Mouse (Mus musculus) midbrain, embryonic 13.5 days (tissue): ENCODE results near the gene Dnm1. TPM values are rescaled to one million over a fixed set of nuclear protein-coding genes. Genes with fewer than 3 reads are reported as not detected.

Experiments used
- ATAC-seq: fragments of 200-750 bp; cut with Nextera tagmentation; 2 replicates; pipeline ENCODE4 v1.8.0; 2017; ENCODE audit warnings: mild to moderate bottlenecking, moderate TSS enrichment, moderate library complexity
- H3K27ac ChIP-seq: fragments of 300-500 bp; sonication (generic); 2 replicates; pipeline ENCODE4 v1.5.1; 2015; ENCODE audit warnings: inconsistent platforms, mild to moderate bottlenecking, moderate library complexity
- H3K27me3 ChIP-seq: fragments of 300-500 bp; sonication (generic); 2 replicates; pipeline ENCODE4 v1.6.1; 2015; ENCODE audit warnings: mild to moderate bottlenecking, inconsistent platforms
- H3K36me3 ChIP-seq: fragments of 300-500 bp; sonication (generic); 2 replicates; pipeline ENCODE4 v1.6.1; 2015; ENCODE audit warnings: mild to moderate bottlenecking, inconsistent platforms
- H3K4me1 ChIP-seq: fragments of 300-500 bp; sonication (generic); replicated peaks from 2 replicates; pipeline ENCODE4 v1.6.1; 2015; ENCODE audit warnings: inconsistent platforms
- H3K4me2 ChIP-seq: fragments of 300-500 bp; sonication (generic); replicated peaks from 2 replicates; pipeline ENCODE4 v1.6.1; 2015; ENCODE audit warnings: moderate library complexity, mild to moderate bottlenecking, inconsistent platforms
- H3K4me3 ChIP-seq: fragments of 300-500 bp; sonication (generic); replicated peaks from 2 replicates; pipeline ENCODE4 v1.5.1; 2015; ENCODE audit warnings: mild to moderate bottlenecking, inconsistent platforms
- H3K9ac ChIP-seq: fragments of 300-500 bp; sonication (generic); replicated peaks from 2 replicates; pipeline ENCODE4 v1.6.1; 2015; ENCODE audit warnings: mild to moderate bottlenecking, inconsistent platforms
- H3K9me3 ChIP-seq: fragments of 300-500 bp; sonication (generic); 2 replicates; pipeline ENCODE4 v1.6.1; 2016; ENCODE audit warnings: mild to moderate bottlenecking, inconsistent platforms
- WGBS: fragments of 180-500 bp; shearing (Covaris S2); methylation state at CpG from one replicate; pipeline ENCODE4 v1.1.7; 2015; 5-methylcytosine and 5-hydroxymethylcytosine counted together
- microRNA-seq: library from miRNA; unstranded; fragments of <30 nt; microRNA quantifications from one replicate; pipeline ENCODE4, GENCODE M21; 2016
- polyA plus RNA-seq: library from polyadenylated mRNA; unstranded; fragments of >200 nt; fragmentation: Nextera tagmentation; extraction: Ambion mirVana; gene quantifications from 2 replicates; pipeline ENCODE4 v1.2.1, GENCODE M21; 2015

Dnm1 gene
- polyA plus RNA-seq, 1 experiment from 2014 or later: 41.2 TPM

DNA sequence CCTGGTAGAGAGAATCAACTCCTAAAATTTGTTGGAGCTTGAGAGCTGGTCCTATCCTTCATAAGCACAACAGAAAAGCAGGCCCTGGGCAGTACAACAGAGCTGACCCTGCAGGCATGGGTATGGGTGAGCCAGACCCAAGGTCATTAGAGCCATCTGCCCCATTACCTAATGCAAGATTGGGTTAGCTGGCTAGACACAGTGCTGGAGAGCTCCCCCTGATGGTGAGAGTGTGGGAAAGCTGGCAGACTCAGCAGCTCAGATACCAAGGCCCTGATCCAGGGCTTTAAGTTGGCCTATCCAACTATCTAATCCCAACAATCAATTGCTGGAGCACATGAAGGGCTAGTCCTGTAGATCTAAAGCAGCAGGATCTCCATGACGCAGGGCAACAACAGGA is 70.4 kb downstream of the Dnm1 start:
- H3K27me3 ChIP-seq: no peaks in the 10 kb centered on the region

GRCm38 (mm10) chr2:32282289-32282688 is 70.8 kb downstream of the Dnm1 start:
- 88% methylated on average over 2 of the region's 2 CpGs for WGBS
- H3K27me3 ChIP-seq: no peaks in the 10 kb centered on the region
- no peak overlapping the region for H3K4me3 ChIP-seq
- ATAC-seq: no peak
- H3K9me3 ChIP-seq: no peaks in the 10 kb centered on the region
- no peak overlapping the region for H3K27ac ChIP-seq
- H3K9ac ChIP-seq: no peak overlapping the region
- peaks cover 80% of the 10 kb centered on the region for H3K36me3 ChIP-seq
- H3K4me1 ChIP-seq: peaks cover 12% of the 10 kb centered on the region
- H3K4me2 ChIP-seq: no peak overlapping the region

More for the DNA sequence above, 70.4 kb downstream of the Dnm1 start:
- no peak overlapping the region for H3K4me2 ChIP-seq
- H3K9ac ChIP-seq: no peak overlapping the region
- WGBS: 92% methylated on average over 1 of the region's 1 CpGs
- H3K27ac ChIP-seq: no peak overlapping the region
- H3K9me3 ChIP-seq: no peaks in the 10 kb centered on the region
- H3K36me3 ChIP-seq: peaks cover 76% of the 10 kb centered on the region
- H3K4me1 ChIP-seq: peaks cover 13% of the 10 kb centered on the region
- no peak for ATAC-seq
- H3K4me3 ChIP-seq: no peak overlapping the region

DNA sequence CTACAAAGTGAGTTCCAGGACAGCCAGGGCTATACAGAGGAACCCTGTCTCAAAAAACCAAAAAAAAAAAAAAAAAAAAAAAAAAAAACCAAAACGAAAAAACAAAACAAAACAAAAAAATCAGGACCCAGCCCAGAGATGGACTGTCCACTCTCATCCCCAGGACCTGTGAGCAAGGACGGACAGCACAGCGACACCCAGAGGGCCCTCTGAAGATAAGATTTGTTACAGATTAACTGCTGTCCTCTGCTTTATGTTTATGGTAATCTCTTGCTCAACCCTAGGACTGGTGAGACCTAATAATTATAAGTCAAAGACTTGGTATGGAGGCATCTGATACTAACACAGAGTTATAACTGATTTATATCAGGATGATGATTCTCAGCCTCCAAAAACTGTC is 77.3 kb downstream of the Dnm1 start:
- 92% methylated on average over 3 of the region's 3 CpGs for WGBS

DNA sequence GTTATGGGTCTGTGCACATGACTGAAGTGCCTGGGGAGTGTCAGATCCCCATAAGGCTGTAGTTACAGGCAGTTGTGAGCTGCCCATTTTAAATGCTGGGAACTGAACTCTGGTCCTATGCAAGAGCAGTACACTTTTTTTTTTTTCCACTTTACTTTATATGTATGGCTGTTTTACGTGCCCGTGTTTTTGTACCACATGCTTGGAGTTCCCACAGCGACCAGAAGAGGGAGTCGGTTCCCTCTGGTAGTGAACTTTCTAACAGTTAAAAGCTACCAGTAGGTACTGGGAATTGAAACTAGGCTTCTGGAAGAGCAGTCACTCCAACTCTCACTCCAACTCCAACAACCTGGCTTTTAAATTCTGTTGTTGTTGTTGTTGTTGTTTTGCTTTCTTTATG is 92.5 kb downstream of the Dnm1 start:
- H3K4me1 ChIP-seq: peaks cover 15% of the 10 kb centered on the region
- peak; percentile 16; the same call in 1 of the 2 replicates for ATAC-seq
- peaks cover 30% of the 10 kb centered on the region for H3K36me3 ChIP-seq
- no peak overlapping the region for H3K9ac ChIP-seq
- WGBS: 39% methylated on average over 4 of the region's 4 CpGs
- H3K4me3 ChIP-seq: no peak overlapping the region
- H3K9me3 ChIP-seq: no peaks in the 10 kb centered on the region
- H3K27me3 ChIP-seq: no peaks in the 10 kb centered on the region
- no peak overlapping the region for H3K27ac ChIP-seq
- H3K4me2 ChIP-seq: peak overlapping the region; percentile 89; the same call in 1 of the 2 replicates

More for the DNA sequence above, 77.3 kb downstream of the Dnm1 start:
- no peak overlapping the region for H3K9ac ChIP-seq
- no peak for ATAC-seq
- no peaks in the 10 kb centered on the region for H3K4me1 ChIP-seq
- H3K27ac ChIP-seq: no peak overlapping the region
- no peak overlapping the region for H3K4me2 ChIP-seq
- H3K36me3 ChIP-seq: peaks cover 42% of the 10 kb centered on the region
- no peaks in the 10 kb centered on the region for H3K27me3 ChIP-seq
- H3K4me3 ChIP-seq: no peak overlapping the region
- no peaks in the 10 kb centered on the region for H3K9me3 ChIP-seq

DNA sequence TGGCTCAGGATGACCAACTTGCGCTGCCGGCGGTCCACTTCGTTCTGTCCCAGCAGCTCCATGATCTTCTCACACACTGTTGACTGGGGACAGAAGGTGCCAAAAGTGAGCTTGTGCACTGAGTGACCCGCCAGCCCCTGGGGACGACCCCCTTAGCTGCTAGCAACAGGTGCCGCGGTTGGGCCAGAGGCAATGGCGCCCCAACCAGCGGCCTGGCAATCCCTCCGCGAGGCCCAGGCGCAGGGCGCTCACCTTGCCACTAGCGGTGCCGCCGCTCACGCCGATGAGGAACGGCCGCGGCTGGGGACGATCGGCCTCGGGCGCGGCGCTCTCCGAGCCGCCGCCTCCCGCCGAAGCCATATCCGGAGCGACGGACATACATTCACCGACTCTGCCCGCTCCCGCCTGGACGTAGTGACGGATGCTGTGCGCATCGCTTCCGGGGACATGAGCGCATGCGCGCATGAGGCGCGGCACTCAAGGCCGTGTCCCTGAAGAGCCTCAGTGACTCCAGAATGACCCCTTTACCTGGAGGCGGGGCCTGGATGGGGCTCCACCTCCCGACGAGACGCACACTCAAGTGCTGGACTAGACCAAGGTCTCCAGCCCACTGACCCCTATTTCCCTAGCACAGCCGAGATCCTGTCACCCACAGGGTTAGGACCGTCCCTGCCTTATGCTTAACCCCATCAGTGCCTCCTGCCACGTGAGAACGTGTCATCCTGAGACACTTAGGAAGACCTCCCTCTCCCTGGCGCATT is 93.3 kb downstream of the Dnm1 start, which contains the start of gene Uck1:
Uck1 (minus strand) TSS at position 503 of the 761 bp plus-strand sequence.
- Histone ChIP-seq H3K27me3 (no peaks in the 10 kb centered on the region), H3K4me3 (peak within 1 kb of the TSS; percentile 86), H3K9me3 (no peaks in the 10 kb centered on the region), H3K27ac (peak within 1 kb of the TSS; percentile 67; the same call in 1 of the 2 replicates), H3K36me3 (peaks cover 34% of the 10 kb centered on the region), H3K9ac (peak within 1 kb of the TSS; percentile 88), H3K4me2 (peak within 1 kb of the TSS; percentile 89), H3K4me1 (peaks cover 15% of the 10 kb centered on the region)
- peak; percentile 94 for ATAC-seq
- WGBS: under 1% methylated on average over 59 of the region's 59 CpGs

DNA sequence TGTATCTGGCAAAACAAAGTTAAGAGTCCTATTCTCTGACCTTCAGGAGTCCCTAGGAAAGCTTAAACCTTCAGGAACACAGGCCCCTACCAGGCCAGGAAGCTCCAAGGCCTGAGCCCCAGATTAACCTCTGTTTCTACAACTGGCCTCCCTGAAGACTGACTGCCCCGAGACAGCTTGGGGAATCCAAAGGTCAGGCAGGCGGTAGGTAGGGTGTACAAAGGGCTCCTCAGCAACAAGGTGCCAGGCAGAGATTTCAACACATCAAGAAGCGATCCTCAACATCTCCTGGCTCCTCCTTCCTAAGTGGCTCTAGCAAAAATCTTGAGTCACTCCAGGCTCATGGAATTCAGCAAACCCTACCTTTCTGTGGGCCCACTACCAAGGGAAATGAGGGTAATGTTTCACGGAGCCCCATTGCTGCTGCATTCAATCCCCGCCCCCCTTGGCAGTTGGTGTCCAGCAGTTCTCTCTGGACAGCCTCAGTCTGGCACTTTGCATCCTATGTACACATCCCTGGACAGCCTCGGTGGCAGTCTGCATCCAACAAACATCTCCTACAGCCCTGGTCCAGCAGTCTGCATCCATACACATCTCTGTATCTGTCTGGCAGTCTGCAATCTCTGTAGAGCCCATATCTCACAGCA is 94.1 kb downstream of the Dnm1 start:
- Histone ChIP-seq H3K9ac (peak overlapping the region; percentile 88), H3K4me3 (peak overlapping the region; percentile 86), H3K27me3 (no peaks in the 10 kb centered on the region), H3K4me2 (peak overlapping the region; percentile 89), H3K4me1 (peaks cover 15% of the 10 kb centered on the region), H3K9me3 (no peaks in the 10 kb centered on the region), H3K27ac (no peak overlapping the region), H3K36me3 (peaks cover 43% of the 10 kb centered on the region)
- WGBS: 66% methylated on average over 6 of the region's 6 CpGs
- no peak for ATAC-seq

Small RNAs within 50 kb of the gene (microRNA-seq; reads per million reads assigned to microRNA genes)
- not detected for gene Gm23363
- gene Mir199b: 106 reads per million, percentile 53 among the genes with 10 or more reads in this experiment

Other genes with a start within 250 kb of the Dnm1 start
- gene Prrc2b, start 202.3 kb downstream of the Dnm1 start, polyA plus RNA-seq: 68.4 and 77.5 TPM in 2 replicates
- 28.2 and 28.6 TPM in 2 replicates for gene Pomt1, start 116.7 kb downstream of the Dnm1 start, polyA plus RNA-seq
- gene Uck1, start 93.2 kb downstream of the Dnm1 start, polyA plus RNA-seq: 85.5 and 87.2 TPM in 2 replicates
- gene Golga2, start 66.0 kb downstream of the Dnm1 start, polyA plus RNA-seq: 26.0 and 26.7 TPM in 2 replicates
- 454 and 469 TPM in 2 replicates for gene Swi5, start 65.3 kb downstream of the Dnm1 start, polyA plus RNA-seq
- gene Ciz1, start 1.0 kb downstream of the Dnm1 start, polyA plus RNA-seq: 54.4 and 56.7 TPM in 2 replicates
- 74.7 and 77.5 TPM in 2 replicates for gene 1110008P14Rik, start 28.6 kb upstream of the Dnm1 start, polyA plus RNA-seq
- gene Lcn2, start 34.9 kb upstream of the Dnm1 start, polyA plus RNA-seq: 0.35 and 0.37 TPM in 2 replicates
- 35.5 and 37.6 TPM in 2 replicates for gene Ptges2, start 42.6 kb upstream of the Dnm1 start, polyA plus RNA-seq
- 5.1 and 6.1 TPM in 2 replicates for gene Naif1, start 97.1 kb upstream of the Dnm1 start, polyA plus RNA-seq
- 45.4 and 50.1 TPM in 2 replicates for gene Slc25a25, start 98.1 kb upstream of the Dnm1 start, polyA plus RNA-seq
- 5.6 and 7.3 TPM in 2 replicates for gene Fam102a, start 182.0 kb upstream of the Dnm1 start, polyA plus RNA-seq
- gene Dpm2, start 217.5 kb upstream of the Dnm1 start, polyA plus RNA-seq: 133 and 147 TPM in 2 replicates
- gene Pip5kl1, start 221.5 kb upstream of the Dnm1 start, polyA plus RNA-seq: 4.8 TPM in 2 replicates
- gene 9430097D07Rik, start 222.3 kb upstream of the Dnm1 start, polyA plus RNA-seq: 0.34 and 0.55 TPM in 2 replicates
- 15.2 and 16.3 TPM in 2 replicates for gene St6galnac4, start 233.8 kb upstream of the Dnm1 start, polyA plus RNA-seq
- gene St6galnac6, start 246.4 kb upstream of the Dnm1 start, polyA plus RNA-seq: 10.1 and 11.3 TPM in 2 replicates